Mouse (Mus musculus) adipocyte (in vitro differentiated cells): Measurements from ENCODE around the gene Lhfpl4.

Experiments
- DNase-seq: peaks from one replicate; pipeline ENCODE4 v3.0.0-alpha.2; 2016; ENCODE audit warnings: low spot score

The Lhfpl4 gene

DNA sequence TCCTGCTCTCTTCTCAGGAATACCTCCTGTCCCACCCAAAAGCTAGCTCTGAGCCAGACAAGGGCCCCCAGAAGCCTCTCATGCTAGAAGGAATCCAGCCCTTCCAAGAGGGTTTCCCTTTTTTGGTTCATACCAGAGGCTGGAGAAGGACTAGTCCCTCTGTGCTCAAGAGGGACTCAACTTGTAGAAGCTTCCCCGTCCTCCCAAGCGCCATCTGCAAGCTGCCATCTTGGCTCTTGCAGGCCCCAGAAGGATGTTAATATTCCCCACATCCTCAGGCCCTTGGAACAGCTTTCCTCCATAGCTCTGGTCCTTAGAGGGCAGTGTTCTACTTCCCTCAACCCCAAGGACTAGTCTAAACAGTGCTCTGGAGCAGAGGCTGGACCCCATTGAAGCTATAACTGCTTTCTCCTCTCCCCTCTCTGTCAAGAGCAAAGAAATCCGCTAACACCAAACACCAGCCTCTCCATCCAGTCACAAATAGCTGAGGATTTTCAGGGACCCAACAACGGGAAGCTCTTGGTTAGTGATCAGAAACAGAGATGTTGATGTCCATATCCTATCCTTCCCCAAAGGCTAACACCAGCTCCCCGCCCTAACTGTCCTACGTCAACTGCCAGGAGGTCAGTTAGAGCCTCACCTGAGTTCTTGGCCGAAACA is 26.7 kb downstream of the Lhfpl4 start:
- no peak for DNase-seq

DNA sequence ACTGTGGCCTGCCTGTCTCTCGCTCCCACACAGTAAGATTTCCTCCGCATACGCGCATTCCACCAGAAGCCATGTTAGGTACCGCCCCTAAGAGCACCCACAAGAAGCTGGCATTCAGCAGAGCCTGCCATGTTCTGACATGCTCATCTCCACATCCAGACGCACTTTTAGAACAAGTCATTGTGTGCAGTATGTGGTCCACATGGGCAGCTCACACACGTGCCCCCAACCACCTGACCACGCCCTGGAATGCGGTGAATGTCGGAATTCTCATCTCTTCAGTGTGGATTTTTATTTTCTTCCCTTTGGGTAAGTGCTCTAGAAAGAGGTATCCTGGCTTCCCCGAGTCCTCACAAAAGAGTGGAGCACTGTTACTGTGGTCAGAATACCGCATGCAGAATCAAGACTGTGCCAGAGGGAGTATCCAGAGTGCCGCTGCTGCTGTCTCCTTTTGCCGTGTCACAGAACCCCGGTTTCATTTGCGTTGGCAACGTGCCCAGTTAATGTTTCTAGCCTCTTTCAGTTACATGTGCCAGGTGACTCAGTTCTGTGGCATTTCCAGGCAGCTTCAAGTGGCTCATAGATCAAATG is 28.4 kb downstream of the Lhfpl4 start:
- DNase-seq: peak; percentile 86

DNA sequence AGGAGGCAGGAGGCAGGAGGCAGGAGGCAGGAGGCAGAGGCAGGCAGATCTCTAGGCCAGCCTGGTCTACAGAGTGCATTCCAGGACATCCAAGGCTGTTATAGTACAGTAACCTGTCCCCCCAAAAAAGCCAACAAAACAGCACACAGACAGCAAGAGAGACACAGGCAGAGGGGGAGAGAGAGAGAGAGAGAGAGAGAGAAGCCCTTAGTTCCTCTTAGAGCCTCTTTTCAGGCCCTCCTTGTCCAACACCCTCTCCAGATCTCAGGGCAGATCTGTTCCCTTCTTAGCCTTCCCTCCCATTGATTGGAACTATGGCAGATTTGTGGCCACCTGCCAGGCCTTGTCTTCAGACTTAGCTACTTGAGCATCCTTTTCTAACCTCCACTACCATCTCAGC is 31.7 kb downstream of the Lhfpl4 start:
- no peak for DNase-seq

DNA sequence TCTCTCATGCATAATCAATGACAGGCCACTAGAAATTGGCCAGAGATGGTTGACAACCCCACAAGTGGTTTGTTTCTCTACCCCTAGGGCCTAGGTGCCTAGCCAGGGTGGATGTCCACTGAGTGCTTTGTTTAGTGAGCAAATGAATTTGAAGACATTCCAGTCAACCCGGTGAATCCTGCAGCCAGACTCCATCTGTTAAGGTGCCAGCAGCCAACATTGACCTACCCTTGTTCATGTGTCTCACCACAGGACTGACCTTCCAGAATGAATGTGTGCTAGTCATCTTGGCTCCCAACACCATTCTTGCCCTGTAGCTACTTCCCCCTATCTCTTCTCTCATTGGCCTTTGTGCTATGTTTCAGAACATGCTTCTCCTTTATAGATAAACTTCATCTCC is 33.2 kb downstream of the Lhfpl4 start:
- no peak for DNase-seq

DNA sequence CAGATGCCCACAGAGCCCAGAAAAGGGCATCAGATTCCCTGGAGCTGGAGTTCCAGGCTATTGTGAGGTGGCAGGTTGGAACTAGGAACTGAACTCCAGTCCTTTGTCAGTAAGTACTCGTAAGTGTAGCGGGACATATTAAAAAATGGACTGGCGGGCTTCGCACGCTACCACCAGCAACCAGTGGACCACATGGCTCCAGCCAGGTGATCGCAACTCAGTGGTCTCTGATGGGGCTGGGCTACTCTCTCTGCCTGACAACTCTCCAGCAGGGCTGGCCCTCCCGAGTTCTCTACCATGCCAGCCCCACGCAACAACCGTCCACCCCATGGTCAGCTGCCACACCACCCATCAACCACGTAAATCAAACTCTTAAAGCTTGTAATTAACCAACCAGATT is 35.1 kb downstream of the Lhfpl4 start:
- DNase-seq: no peak

DNA sequence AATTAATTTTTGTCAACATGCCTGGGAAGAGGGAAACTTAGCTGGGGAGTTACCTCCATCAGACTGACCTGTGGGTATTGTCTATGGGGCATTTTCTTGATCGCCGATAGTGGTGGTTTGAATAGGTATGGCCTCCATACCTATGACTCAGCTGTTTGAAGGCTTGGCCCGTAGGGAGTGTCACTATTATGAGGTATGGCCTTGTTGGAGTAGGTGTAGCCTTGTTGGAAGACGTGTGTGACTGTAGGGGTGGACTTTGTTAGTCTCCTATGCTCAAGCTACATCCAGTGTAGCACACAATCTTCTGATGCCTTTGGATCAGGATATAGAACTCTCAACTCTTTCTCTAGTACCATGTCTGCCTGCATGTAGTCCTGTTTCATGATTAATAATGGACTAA is 39.1 kb downstream of the Lhfpl4 start:
- DNase-seq: no peak

DNA sequence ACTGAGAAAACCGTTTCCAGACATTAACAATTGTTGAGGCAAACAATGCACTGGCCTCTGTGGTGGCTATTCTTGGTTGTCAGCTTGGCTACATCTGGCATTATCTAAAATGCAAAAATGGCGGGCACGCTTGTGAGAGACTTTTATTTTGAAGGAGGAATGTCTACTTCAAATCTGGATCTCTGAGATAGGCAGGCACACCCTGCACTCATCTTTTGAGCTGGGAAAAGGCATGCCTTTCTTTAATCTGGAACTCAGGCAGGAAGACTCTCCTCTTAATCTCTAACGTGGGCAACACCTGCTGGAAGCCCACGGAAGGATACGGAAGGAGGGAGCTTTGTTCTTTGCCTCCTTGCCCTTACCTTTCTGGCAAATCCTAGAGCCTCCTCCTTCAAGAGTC is 40.3 kb downstream of the Lhfpl4 start:
- no peak for DNase-seq

DNA sequence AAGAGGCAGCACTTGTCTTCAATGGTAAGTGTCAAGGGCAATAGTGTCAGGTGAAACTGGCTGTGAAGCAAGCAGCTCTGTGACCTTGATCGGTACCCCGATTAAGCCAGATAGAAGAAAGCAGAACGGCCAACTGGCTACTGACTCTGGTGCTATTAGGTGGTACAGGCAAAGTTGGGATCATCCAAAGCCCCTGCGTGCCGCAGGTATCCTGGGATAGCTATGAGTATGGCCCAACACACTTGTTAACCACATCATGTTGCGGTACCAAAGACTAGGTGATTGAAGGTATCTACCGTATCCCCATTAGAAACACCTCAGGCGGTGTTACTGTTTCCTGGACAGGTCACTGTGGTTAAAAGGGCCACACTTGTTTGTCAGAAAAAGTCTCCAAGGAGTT is 41.1 kb downstream of the Lhfpl4 start:
- DNase-seq: no peak

DNA sequence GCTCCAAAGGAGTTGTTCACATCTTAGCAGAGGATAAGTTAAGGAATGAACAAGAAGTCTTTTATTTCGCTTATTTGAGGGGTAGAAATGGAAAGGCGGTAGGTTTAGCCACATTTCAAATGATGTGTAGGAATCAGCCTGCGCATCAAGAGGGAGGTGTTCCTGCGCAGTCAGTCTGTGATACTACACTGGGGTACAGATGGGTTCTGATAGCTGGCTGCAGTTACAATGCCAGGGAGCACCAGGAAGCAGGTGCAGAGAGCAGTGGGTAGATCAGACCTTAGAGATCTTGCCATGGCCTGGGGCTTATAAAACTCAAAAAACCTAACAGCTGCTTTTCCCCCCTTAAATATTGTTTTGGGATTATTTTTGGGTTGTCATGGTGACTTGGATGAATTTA is 49.9 kb downstream of the Lhfpl4 start:
- DNase-seq: no peak

DNA sequence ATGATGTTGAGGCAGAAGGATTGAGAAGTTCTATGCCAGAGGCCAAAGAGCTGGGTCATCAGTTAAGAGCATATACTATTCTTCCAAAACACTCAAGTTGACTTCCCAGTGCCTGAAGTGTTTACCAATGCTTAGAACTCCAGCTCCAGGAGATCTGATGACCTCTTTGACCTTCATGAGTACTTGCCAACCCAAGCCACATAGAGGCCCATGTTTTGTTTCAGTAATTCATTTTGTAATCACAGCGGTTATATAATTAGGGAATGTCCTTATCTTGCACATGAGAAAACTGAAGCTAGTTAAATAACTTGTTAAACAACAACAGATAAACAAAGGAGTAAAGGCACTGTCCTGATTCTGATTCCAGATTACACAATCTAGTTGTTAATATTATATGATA is 50.4 kb downstream of the Lhfpl4 start:
- DNase-seq: peak; percentile 47

DNA sequence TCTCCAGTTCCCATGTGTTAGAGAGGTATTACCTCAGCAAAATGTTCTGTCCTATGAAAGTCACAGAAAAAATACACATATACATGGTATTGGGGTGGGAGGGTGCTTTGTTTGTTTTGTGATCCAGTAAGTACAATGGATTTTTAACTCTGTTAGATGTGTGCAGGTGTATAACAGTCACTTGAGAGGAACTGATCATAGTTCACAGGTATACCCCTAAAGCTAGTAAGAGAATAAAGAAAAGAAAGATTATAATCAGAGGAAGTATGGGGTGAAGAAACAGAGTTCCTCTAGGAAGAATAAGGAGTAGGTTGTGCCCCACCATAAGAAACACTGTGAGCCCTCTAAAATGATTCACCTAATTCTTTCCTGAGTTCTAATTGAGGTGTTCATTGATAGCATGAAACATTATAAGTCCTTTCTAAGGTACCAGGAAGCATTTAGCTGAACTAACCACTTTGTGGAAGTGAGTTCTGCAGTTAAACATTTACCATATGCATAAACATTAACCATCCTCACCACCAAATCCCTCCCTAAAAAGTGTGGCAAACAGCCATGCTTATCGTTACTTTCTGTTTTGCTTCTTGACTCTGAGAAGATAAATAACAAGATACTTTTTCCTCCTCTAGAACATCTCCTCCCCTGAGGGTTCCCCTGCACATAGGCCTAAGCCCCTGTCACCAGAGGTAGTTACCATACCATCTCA is 53.6 kb downstream of the Lhfpl4 start:
- no peak for DNase-seq

DNA sequence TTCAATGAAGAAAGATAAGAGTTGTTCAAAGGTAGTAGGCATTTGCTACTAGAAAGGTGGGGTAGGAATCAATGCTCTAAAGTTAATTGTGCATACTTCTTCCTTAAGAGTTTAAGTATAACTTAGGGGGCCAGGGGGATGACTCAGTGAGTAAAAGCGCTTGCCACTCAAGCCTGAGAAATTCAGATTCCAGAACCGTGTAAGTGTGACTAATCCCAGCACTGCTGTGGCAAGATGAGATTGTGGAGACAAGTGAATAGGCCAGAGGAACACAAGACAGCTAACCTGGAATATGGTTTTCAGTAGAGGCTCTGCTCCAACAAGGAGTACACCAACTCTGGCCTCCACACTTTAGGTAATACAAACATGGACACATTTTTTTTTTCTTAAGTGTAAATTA is 61.8 kb downstream of the Lhfpl4 start:
- DNase-seq: no peak

DNA sequence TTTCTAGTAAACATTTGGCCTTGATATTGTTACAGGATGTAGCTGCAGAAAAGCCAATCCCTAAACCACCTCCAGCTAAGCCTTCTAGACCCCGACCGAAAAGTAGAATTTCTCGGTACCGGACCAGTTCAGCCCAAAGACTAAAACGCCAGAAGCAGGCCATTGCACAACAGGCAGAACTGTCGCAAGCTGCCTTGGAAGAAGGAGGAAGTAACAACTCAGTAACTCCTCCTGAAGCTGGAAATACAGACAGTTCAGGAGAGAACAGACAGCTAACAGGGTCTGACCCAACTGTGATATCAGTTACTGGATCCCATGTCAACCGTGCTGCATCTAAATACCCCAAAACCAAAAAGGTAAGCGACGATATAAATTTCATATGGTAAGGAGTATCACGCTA is 74.4 kb downstream of the Lhfpl4 start:
- DNase-seq: peak; percentile 38
